Mouse (Mus musculus): ENCODE results near the gene Lypd5. TPM values are rescaled to one million over a fixed set of nuclear protein-coding genes. Genes with fewer than 3 reads are reported as not detected.
A peak's percentile ranks its signal among the peaks of the same experiment; 100 is the strongest.

Gene Lypd5
- total and polyA plus RNA-seq, 2 experiments, result not detected

- WGBS, result 83% methylated on average over 7 of the region's 7 CpGs
- Histone ChIP-seq H3K27me3 (ENCODE audit: control insufficient read depth, insufficient read depth, low read length) (0 out of 2 replicates have a peak, but pooled peaks cover 4% of the 10 kb centered on the region), H3K4me1 (ENCODE audit: control insufficient read depth, insufficient read depth, low read length) (no peaks in the 10 kb centered on the region), H3K4me3 (ENCODE audit: insufficient read depth, low read depth, low read length) (no peak overlapping the region), H3K27ac (replicated peaks; ENCODE audit: insufficient read depth, low read depth, low read length) (no peak overlapping the region), H3K9ac (ENCODE audit: low read depth, low read length) (no peak overlapping the region), H3K79me2 (ENCODE audit: control insufficient read depth, insufficient read depth, low read length) (no peaks in the 10 kb centered on the region), H3K36me3 (ENCODE audit: control insufficient read depth, insufficient read depth, low read length) (no peaks in the 10 kb centered on the region)
- TF ChIP-seq CTCF (IDR thresholded peaks at IDR 0.05; ENCODE audit: low read depth, low read length) (no peak), POLR2A (IDR thresholded peaks at IDR 0.05; ENCODE audit: extremely low read depth, insufficient read depth, low read length) (no peak)
- no peak for DNase-seq (ENCODE audit: extremely low read depth, low read depth, low spot score)
Measured at GRCm38 (mm10) chr7:24368946-24369345, 19.9 kb downstream of the Lypd5 start.

- TF ChIP-seq POLR2A (IDR thresholded peaks at IDR 0.05; ENCODE audit: extremely low read depth, insufficient read depth, low read length), result no peak
- no peak for TF ChIP-seq CTCF (IDR thresholded peaks at IDR 0.05; ENCODE audit: low read depth, low read length)
- peak within 1 kb of the TSS; percentile 45; the same call in 1 of the 2 replicates for H3K9ac ChIP-seq (ENCODE audit: low read depth, low read length)
- no peak for DNase-seq (ENCODE audit: extremely low read depth, low read depth, low spot score)
- H3K4me3 ChIP-seq (ENCODE audit: insufficient read depth, low read depth, low read length), result peak within 1 kb of the TSS; percentile 46; the same call in 1 of the 2 replicates
- H3K4me1 ChIP-seq (ENCODE audit: control insufficient read depth, insufficient read depth, low read length), result no peaks in the 10 kb centered on the region
- no peaks in the 10 kb centered on the region for H3K36me3 ChIP-seq (ENCODE audit: control insufficient read depth, insufficient read depth, low read length)
- 0 out of 2 replicates have a peak, but pooled peaks cover 4% of the 10 kb centered on the region for H3K27me3 ChIP-seq (ENCODE audit: control insufficient read depth, insufficient read depth, low read length)
- H3K27ac ChIP-seq (replicated peaks; ENCODE audit: insufficient read depth, low read depth, low read length), result 0 out of 2 replicates have a peak within 1 kb of the TSS, but pooled peaks have one; percentile 18
- H3K79me2 ChIP-seq (ENCODE audit: control insufficient read depth, insufficient read depth, low read length), result no peaks in the 10 kb centered on the region
- 37% methylated on average over 23 of the region's 23 CpGs for WGBS
Measured at GRCm38 (mm10) chr7:24369731-24370541, 20.9 kb downstream of the Lypd5 start, which contains the start of gene Kcnn4. Gene Kcnn4 (plus strand): TSS chr7:24370263.

GRCm38 (mm10) chr7:24371012-24371808, 22.2 kb downstream of the Lypd5 start:
- Histone ChIP-seq H3K79me2 (ENCODE audit: control insufficient read depth, insufficient read depth, low read length) (no peaks in the 10 kb centered on the region), H3K27me3 (ENCODE audit: control insufficient read depth, insufficient read depth, low read length) (0 out of 2 replicates have a peak, but pooled peaks cover 4% of the 10 kb centered on the region), H3K9ac (ENCODE audit: low read depth, low read length) (no peak overlapping the region), H3K27ac (replicated peaks; ENCODE audit: insufficient read depth, low read depth, low read length) (no peak overlapping the region), H3K36me3 (ENCODE audit: control insufficient read depth, insufficient read depth, low read length) (no peaks in the 10 kb centered on the region), H3K4me1 (ENCODE audit: control insufficient read depth, insufficient read depth, low read length) (no peaks in the 10 kb centered on the region), H3K4me3 (ENCODE audit: insufficient read depth, low read depth, low read length) (0 out of 2 replicates have a peak overlapping the region, but pooled peaks have one; percentile 10)
- TF ChIP-seq CTCF (IDR thresholded peaks at IDR 0.05; ENCODE audit: low read depth, low read length), result no peak
- no peak for TF ChIP-seq POLR2A (IDR thresholded peaks at IDR 0.05; ENCODE audit: extremely low read depth, insufficient read depth, low read length)
- no peak for DNase-seq (ENCODE audit: extremely low read depth, low read depth, low spot score)
- WGBS, result 62% methylated on average over 6 of the region's 7 CpGs

DNA sequence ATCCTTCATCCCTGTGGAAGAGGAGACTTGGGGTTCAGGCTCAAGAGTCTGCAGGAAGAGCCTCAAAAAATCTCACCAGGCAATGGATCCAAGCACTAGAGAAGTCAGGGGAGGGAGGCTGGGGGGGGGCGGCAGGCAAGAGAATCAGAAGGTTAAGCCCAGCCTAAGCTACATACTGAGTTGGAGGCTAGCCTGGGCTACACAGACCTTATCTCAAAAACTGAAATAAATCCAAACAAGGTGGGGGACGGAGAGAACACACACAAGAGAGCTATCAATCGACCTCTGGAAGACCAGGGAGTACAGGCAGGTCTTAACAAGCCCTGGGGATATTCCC, 22.8 kb downstream of the Lypd5 start:
- H3K36me3 ChIP-seq (ENCODE audit: control insufficient read depth, insufficient read depth, low read length), result no peaks in the 10 kb centered on the region
- H3K27me3 ChIP-seq (ENCODE audit: control insufficient read depth, insufficient read depth, low read length), result 0 out of 2 replicates have a peak, but pooled peaks cover 4% of the 10 kb centered on the region
- H3K27ac ChIP-seq (replicated peaks; ENCODE audit: insufficient read depth, low read depth, low read length), result no peak overlapping the region
- WGBS, result 51% methylated on average over 3 of the region's 3 CpGs
- H3K79me2 ChIP-seq (ENCODE audit: control insufficient read depth, insufficient read depth, low read length), result no peaks in the 10 kb centered on the region
- no peak overlapping the region for H3K9ac ChIP-seq (ENCODE audit: low read depth, low read length)
- no peaks in the 10 kb centered on the region for H3K4me1 ChIP-seq (ENCODE audit: control insufficient read depth, insufficient read depth, low read length)
- no peak for TF ChIP-seq CTCF (IDR thresholded peaks at IDR 0.05; ENCODE audit: low read depth, low read length)
- no peak for TF ChIP-seq POLR2A (IDR thresholded peaks at IDR 0.05; ENCODE audit: extremely low read depth, insufficient read depth, low read length)
- no peak overlapping the region for H3K4me3 ChIP-seq (ENCODE audit: insufficient read depth, low read depth, low read length)
- no peak for DNase-seq (ENCODE audit: extremely low read depth, low read depth, low spot score)

GRCm38 (mm10) chr7:24372300-24372699, 23.3 kb downstream of the Lypd5 start:
- Histone ChIP-seq H3K4me1 (ENCODE audit: control insufficient read depth, insufficient read depth, low read length) (no peaks in the 10 kb centered on the region), H3K79me2 (ENCODE audit: control insufficient read depth, insufficient read depth, low read length) (no peaks in the 10 kb centered on the region), H3K9ac (ENCODE audit: low read depth, low read length) (no peak overlapping the region), H3K27me3 (ENCODE audit: control insufficient read depth, insufficient read depth, low read length) (peaks cover 7% of the 10 kb centered on the region; the same call in 1 of the 2 replicates), H3K27ac (replicated peaks; ENCODE audit: insufficient read depth, low read depth, low read length) (peak overlapping the region; percentile 37; the same call in 1 of the 2 replicates), H3K36me3 (ENCODE audit: control insufficient read depth, insufficient read depth, low read length) (no peaks in the 10 kb centered on the region), H3K4me3 (ENCODE audit: insufficient read depth, low read depth, low read length) (no peak overlapping the region)
- 76% methylated on average over 11 of the region's 11 CpGs for WGBS
- DNase-seq (ENCODE audit: extremely low read depth, low read depth, low spot score), result no peak
- TF ChIP-seq CTCF (IDR thresholded peaks at IDR 0.05; ENCODE audit: low read depth, low read length) (no peak), POLR2A (IDR thresholded peaks at IDR 0.05; ENCODE audit: extremely low read depth, insufficient read depth, low read length) (no peak)
